Mouse (Mus musculus) ES-E14 (cell line): ENCODE data around the gene Unc13c. TPM values are rescaled to one million over a fixed set of nuclear protein-coding genes. Genes with fewer than 3 reads are reported as not detected.

ENCODE experiments used
- DNase-seq: peaks from one replicate; pipeline ENCODE4 v3.0.0-alpha.2; 2013; ENCODE audit warnings: low read depth, low spot score
- H3K27ac ChIP-seq: 2 replicates; pipeline ENCODE4 v1.5.1; 2012; ENCODE audit warnings: low read depth, mild to moderate bottlenecking, low read length, moderate library complexity, mixed read lengths; ENCODE audit not compliant: poor library complexity, insufficient read depth, severe bottlenecking
- H3K36me3 ChIP-seq: 2 replicates; pipeline ENCODE4 v1.6.1; 2012; ENCODE audit warnings: mild to moderate bottlenecking, low read length, moderate library complexity, mixed read lengths; ENCODE audit not compliant: control insufficient read depth, poor library complexity, insufficient read depth, severe bottlenecking
- H3K4me1 ChIP-seq, 2 experiments: fragments of 150-350 bp in 1 of 2; sonication (generic) in 1 of 2; 2 replicates each; pipeline ENCODE4 v1.6.1; 2012; ENCODE audit warnings: low read length in 2 of 2, mild to moderate bottlenecking in 1 of 2, mixed read lengths in 1 of 2; ENCODE audit not compliant: control insufficient read depth in 2 of 2, insufficient read depth in 2 of 2, poor library complexity in 1 of 2
- H3K4me3 ChIP-seq, 2 experiments: fragments of 150-350 bp in 1 of 2; sonication (generic) in 1 of 2; 2 replicates each; pipeline ENCODE4 v1.5.1; 2012; ENCODE audit warnings: low read length in 2 of 2, low read depth in 1 of 2, mild to moderate bottlenecking in 1 of 2, mixed read lengths in 1 of 2; ENCODE audit not compliant: insufficient read depth in 1 of 2, poor library complexity in 1 of 2, severe bottlenecking in 1 of 2
- H3K9ac ChIP-seq: 2 replicates; pipeline ENCODE4 v1.6.1; 2012; ENCODE audit warnings: low read depth, mild to moderate bottlenecking, low read length, mixed read lengths; ENCODE audit not compliant: poor library complexity, insufficient read depth, severe bottlenecking
- H3K9me3 ChIP-seq: fragments of 150-350 bp; sonication (generic); 2 replicates; pipeline ENCODE4 v1.6.1; 2012; ENCODE audit warnings: low read depth, mild to moderate bottlenecking, low read length; ENCODE audit not compliant: control insufficient read depth, insufficient read depth
- CHD2 ChIP-seq: IDR thresholded peaks from 2 replicates; pipeline ENCODE4 v1.6.1; 2014; ENCODE audit warnings: mild to moderate bottlenecking, low read depth, low read length, inconsistent platforms
- HCFC1 ChIP-seq: IDR thresholded peaks from 2 replicates; pipeline ENCODE4 v1.6.1; 2012; ENCODE audit warnings: low read length, inconsistent platforms, borderline replicate concordance; ENCODE audit not compliant: insufficient read depth
- MAFK ChIP-seq: IDR thresholded peaks from 2 replicates; pipeline ENCODE4 v1.6.1; 2014; ENCODE audit warnings: mild to moderate bottlenecking, low read depth, low read length, inconsistent platforms; ENCODE audit not compliant: insufficient read depth
- ZC3H11A ChIP-seq: IDR thresholded peaks from 2 replicates; pipeline ENCODE4 v1.6.1; 2012; ENCODE audit warnings: low read depth, mild to moderate bottlenecking, inconsistent platforms, low read length, borderline replicate concordance
- ZNF384 ChIP-seq: IDR thresholded peaks from 2 replicates; pipeline ENCODE4 v1.6.1; 2012; ENCODE audit warnings: low read depth, low read length, inconsistent platforms
- in situ Hi-C, 2 experiments: fragments of 600-800 bp; cut with MboI; formaldehyde crosslinking; loops; one replicate each; pipeline ENCODE4 v1.15.1; 2025; ENCODE audit warnings: low sequenced_read_pairs in 2 of 2, inconsistent platforms in 1 of 2; ENCODE audit not compliant: unreplicated experiment in 2 of 2
- total RNA-seq: library from RNA; depleted of rRNA; stranded (reverse); fragments of 300-350 nt; gene quantifications from 2 replicates; pipeline ENCODE4 v1.2.3, GENCODE M21; 2012

Gene Unc13c
- total RNA-seq, 1 experiment, result under 0.01 TPM

GRCm38 (mm10) chr9:73896210-73896609 is 72.6 kb downstream of the Unc13c start:
- TF ChIP-seq ZNF384, result no peak
- no peak for TF ChIP-seq HCFC1
- no peak for TF ChIP-seq MAFK
- no peak for TF ChIP-seq ZC3H11A
- TF ChIP-seq CHD2, result no peak
- Histone ChIP-seq H3K9ac (no peak overlapping the region), H3K4me3 (no peak overlapping the region), H3K36me3 (no peaks in the 10 kb centered on the region), H3K27ac (no peak overlapping the region), H3K4me1 (no peaks in the 10 kb centered on the region), H3K9me3 (no peaks in the 10 kb centered on the region)
- DNase-seq, result no peak
- in situ Hi-C loops, result no loop called here

GRCm38 (mm10) chr9:73883587-73883986 is 85.2 kb downstream of the Unc13c start:
- in situ Hi-C loops, result no loop called here
- no peaks in the 10 kb centered on the region for H3K36me3 ChIP-seq
- no peaks in the 10 kb centered on the region for H3K4me1 ChIP-seq
- no peak for DNase-seq
- no peaks in the 10 kb centered on the region for H3K9me3 ChIP-seq
- TF ChIP-seq ZC3H11A (no peak), ZNF384 (no peak), CHD2 (no peak), MAFK (no peak), HCFC1 (no peak)
- H3K4me3 ChIP-seq, result no peak overlapping the region
- no peak overlapping the region for H3K9ac ChIP-seq
- H3K27ac ChIP-seq, result no peak overlapping the region

- in situ Hi-C loops, result no loop called here
- TF ChIP-seq ZC3H11A (no peak), MAFK (no peak), HCFC1 (no peak), CHD2 (no peak), ZNF384 (no peak)
- Histone ChIP-seq H3K27ac (no peak overlapping the region), H3K36me3 (no peaks in the 10 kb centered on the region), H3K4me1 (no peaks in the 10 kb centered on the region), H3K4me3 (no peak overlapping the region), H3K9me3 (no peaks in the 10 kb centered on the region), H3K9ac (no peak overlapping the region)
- DNase-seq, result no peak
These were observed 85.6 kb downstream of the Unc13c start for GRCm38 (mm10) chr9:73883143-73883542.

GRCm38 (mm10) chr9:73882393-73882919 is 86.3 kb downstream of the Unc13c start:
- H3K4me3 ChIP-seq, result no peak overlapping the region
- H3K36me3 ChIP-seq, result no peaks in the 10 kb centered on the region
- H3K9ac ChIP-seq, result no peak overlapping the region
- DNase-seq, result no peak
- TF ChIP-seq ZC3H11A (no peak), MAFK (no peak), ZNF384 (no peak), CHD2 (no peak), HCFC1 (no peak)
- no peaks in the 10 kb centered on the region for H3K9me3 ChIP-seq
- in situ Hi-C loops, result no loop called here
- no peak overlapping the region for H3K27ac ChIP-seq
- no peaks in the 10 kb centered on the region for H3K4me1 ChIP-seq

- no peak overlapping the region for H3K27ac ChIP-seq
- in situ Hi-C loops, result no loop called here
- no peaks in the 10 kb centered on the region for H3K4me1 ChIP-seq
- no peaks in the 10 kb centered on the region for H3K9me3 ChIP-seq
- H3K9ac ChIP-seq, result no peak overlapping the region
- no peak for TF ChIP-seq CHD2
- TF ChIP-seq ZC3H11A, result no peak
- no peak for TF ChIP-seq MAFK
- TF ChIP-seq ZNF384, result no peak
- no peak for TF ChIP-seq HCFC1
- no peak for DNase-seq
- no peak overlapping the region for H3K4me3 ChIP-seq
- H3K36me3 ChIP-seq, result no peaks in the 10 kb centered on the region
These were observed 101.2 kb downstream of the Unc13c start for GRCm38 (mm10) chr9:73867410-73868067.
